Mouse (Mus musculus) limb, embryonic 15.5 days (tissue): Measurements from ENCODE around the gene Card6. TPM values are rescaled to one million over a fixed set of nuclear protein-coding genes. Genes with fewer than 3 reads are reported as not detected.

ENCODE experiments used
- ATAC-seq: fragments of 200-750 bp; cut with Nextera tagmentation; 2 replicates; pipeline ENCODE4 v1.8.0; 2017; ENCODE audit warnings: low read depth, moderate TSS enrichment; ENCODE audit not compliant: insufficient number of reproducible peaks, low FRiP score, low TSS enrichment
- H3K27ac ChIP-seq: fragments of 300-500 bp; sonication (generic); 2 replicates; pipeline ENCODE4 v1.5.1; 2015; ENCODE audit warnings: moderate library complexity, mild to moderate bottlenecking, inconsistent platforms
- H3K27me3 ChIP-seq: fragments of 300-500 bp; sonication (generic); 2 replicates; pipeline ENCODE4 v1.6.1; 2015; ENCODE audit warnings: inconsistent platforms
- H3K36me3 ChIP-seq: fragments of 300-500 bp; sonication (generic); 2 replicates; pipeline ENCODE4 v1.6.1; 2015; ENCODE audit warnings: inconsistent platforms
- H3K4me1 ChIP-seq: fragments of 300-500 bp; sonication (generic); 2 replicates; pipeline ENCODE4 v1.6.1; 2015; ENCODE audit warnings: inconsistent platforms
- H3K4me2 ChIP-seq: fragments of 300-500 bp; sonication (generic); 2 replicates; pipeline ENCODE4 v1.6.1; 2015; ENCODE audit warnings: mild to moderate bottlenecking, inconsistent platforms
- H3K4me3 ChIP-seq: fragments of 300-500 bp; sonication (generic); 2 replicates; pipeline ENCODE4 v1.5.1; 2015; ENCODE audit warnings: mild to moderate bottlenecking, inconsistent platforms
- H3K9ac ChIP-seq: fragments of 300-500 bp; sonication (generic); 2 replicates; pipeline ENCODE4 v1.6.1; 2015; ENCODE audit warnings: inconsistent platforms
- H3K9me3 ChIP-seq: fragments of 300-500 bp; sonication (generic); 2 replicates; pipeline ENCODE4 v1.6.1; 2016; ENCODE audit warnings: inconsistent platforms
- WGBS: fragments of 180-500 bp; shearing (Covaris S2); methylation state at CpG from one replicate; pipeline ENCODE4 v1.1.7; 2015; 5-methylcytosine and 5-hydroxymethylcytosine counted together
- polyA plus RNA-seq: library from polyadenylated mRNA; unstranded; fragments of >200 nt; fragmentation: Nextera tagmentation; extraction: Ambion mirVana; gene quantifications from 2 replicates; pipeline ENCODE4 v1.2.1, GENCODE M21; 2015

Gene Card6
- polyA plus RNA-seq, 1 experiment from 2014 or later, result 1.4 TPM

GRCm38 (mm10) chr15:5105891-5106290 is 2.4 kb downstream of the Card6 start:
- Histone ChIP-seq H3K4me3 (no peak overlapping the region), H3K4me2 (no peak overlapping the region), H3K9me3 (no peaks in the 10 kb centered on the region), H3K27me3 (no peaks in the 10 kb centered on the region), H3K36me3 (no peaks in the 10 kb centered on the region), H3K9ac (no peak overlapping the region), H3K27ac (no peak overlapping the region), H3K4me1 (no peaks in the 10 kb centered on the region)
- no peak for ATAC-seq
- WGBS, result 77% methylated on average over 6 of the region's 6 CpGs

GRCm38 (mm10) chr15:5102312-5102711 is 6.0 kb downstream of the Card6 start:
- Histone ChIP-seq H3K27ac (no peak overlapping the region), H3K9ac (no peak overlapping the region), H3K27me3 (no peaks in the 10 kb centered on the region), H3K36me3 (no peaks in the 10 kb centered on the region), H3K9me3 (no peaks in the 10 kb centered on the region), H3K4me1 (no peaks in the 10 kb centered on the region), H3K4me3 (no peak overlapping the region), H3K4me2 (no peak overlapping the region)
- 90% methylated on average over 4 of the region's 4 CpGs for WGBS
- no peak for ATAC-seq

DNA sequence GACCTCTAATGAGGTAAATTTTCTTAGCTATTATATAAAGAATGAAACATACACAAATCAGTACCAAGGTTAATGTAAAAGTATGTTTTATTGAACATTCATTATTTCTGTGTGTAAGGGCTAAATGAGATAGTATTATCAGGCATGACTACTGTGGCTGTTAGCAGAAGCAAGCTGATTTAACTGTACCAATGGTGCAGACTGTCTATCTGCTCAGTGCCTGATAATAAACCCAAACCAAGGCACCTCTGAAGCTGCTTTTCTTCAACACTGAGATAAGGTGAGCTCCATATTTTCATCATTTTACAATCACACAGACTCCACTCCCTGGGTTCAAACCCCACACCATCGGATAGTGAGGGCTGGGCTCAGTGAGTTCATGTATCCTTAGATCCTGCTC is 11.0 kb downstream of the Card6 start:
- Histone ChIP-seq H3K4me1 (no peaks in the 10 kb centered on the region), H3K27me3 (no peaks in the 10 kb centered on the region), H3K27ac (no peak overlapping the region), H3K9ac (no peak overlapping the region), H3K36me3 (no peaks in the 10 kb centered on the region), H3K9me3 (no peaks in the 10 kb centered on the region), H3K4me2 (no peak overlapping the region), H3K4me3 (no peak overlapping the region)
- no peak for ATAC-seq
- WGBS, result 95% methylated on average over 1 of the region's 1 CpGs

GRCm38 (mm10) chr15:5095534-5096301 is 12.6 kb downstream of the Card6 start:
- H3K36me3 ChIP-seq, result no peaks in the 10 kb centered on the region
- no peak overlapping the region for H3K4me2 ChIP-seq
- ATAC-seq, result no peak
- no peaks in the 10 kb centered on the region for H3K4me1 ChIP-seq
- H3K4me3 ChIP-seq, result no peak overlapping the region
- H3K9ac ChIP-seq, result no peak overlapping the region
- 70% methylated on average over 11 of the region's 11 CpGs for WGBS
- no peaks in the 10 kb centered on the region for H3K27me3 ChIP-seq
- no peak overlapping the region for H3K27ac ChIP-seq
- H3K9me3 ChIP-seq, result no peaks in the 10 kb centered on the region

GRCm38 (mm10) chr15:5090131-5090530 is 18.2 kb downstream of the Card6 start:
- Histone ChIP-seq H3K27me3 (no peaks in the 10 kb centered on the region), H3K9me3 (no peaks in the 10 kb centered on the region), H3K9ac (no peak overlapping the region), H3K27ac (no peak overlapping the region), H3K36me3 (no peaks in the 10 kb centered on the region), H3K4me3 (no peak overlapping the region), H3K4me2 (no peak overlapping the region), H3K4me1 (no peaks in the 10 kb centered on the region)
- no peak for ATAC-seq
- 88% methylated on average over 10 of the region's 10 CpGs for WGBS

DNA sequence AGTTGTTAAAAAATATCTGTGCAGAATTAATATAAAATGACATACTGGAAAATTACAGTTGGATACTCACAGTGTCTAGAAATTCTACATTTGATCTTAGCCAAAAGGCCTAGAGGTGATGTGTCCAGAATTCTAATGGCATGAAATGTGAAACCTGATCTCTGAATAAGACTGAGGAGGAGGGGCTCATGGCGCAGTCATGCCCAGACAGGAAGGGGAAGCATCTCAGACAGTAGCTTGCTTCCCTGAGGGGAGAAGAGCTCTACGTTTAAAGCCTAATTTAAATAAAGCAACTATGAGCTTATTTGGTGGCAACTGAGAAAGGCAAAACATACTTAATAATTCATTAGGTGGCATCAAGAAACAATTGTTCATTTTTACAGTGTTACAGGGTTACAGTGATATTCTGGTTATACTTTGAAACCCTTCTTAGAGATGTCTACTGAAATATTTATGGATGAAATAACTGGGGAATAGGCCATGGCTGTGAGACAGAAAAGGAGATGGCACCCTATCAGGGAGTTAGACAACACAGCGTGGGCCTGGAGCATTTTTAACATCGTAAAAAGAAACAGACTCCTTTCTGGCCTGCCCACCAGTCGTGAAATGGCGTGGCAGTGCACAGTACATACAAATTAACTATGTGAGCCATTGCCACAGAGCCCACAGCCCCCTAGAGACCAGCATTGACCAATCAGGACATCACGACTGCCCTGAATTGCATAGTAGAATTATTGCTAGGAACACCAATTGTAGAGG is 19.3 kb downstream of the Card6 start:
- H3K4me1 ChIP-seq, result no peaks in the 10 kb centered on the region
- H3K27me3 ChIP-seq, result no peaks in the 10 kb centered on the region
- no peaks in the 10 kb centered on the region for H3K36me3 ChIP-seq
- no peak overlapping the region for H3K4me2 ChIP-seq
- no peaks in the 10 kb centered on the region for H3K9me3 ChIP-seq
- no peak overlapping the region for H3K27ac ChIP-seq
- H3K9ac ChIP-seq, result no peak overlapping the region
- H3K4me3 ChIP-seq, result no peak overlapping the region
- 37% methylated on average over 7 of the region's 7 CpGs for WGBS
- no peak for ATAC-seq

GRCm38 (mm10) chr15:5086162-5086561 is 22.2 kb downstream of the Card6 start:
- no peaks in the 10 kb centered on the region for H3K9me3 ChIP-seq
- WGBS, result 22% methylated on average over 2 of the region's 2 CpGs
- no peak overlapping the region for H3K27ac ChIP-seq
- H3K9ac ChIP-seq, result no peak overlapping the region
- no peaks in the 10 kb centered on the region for H3K36me3 ChIP-seq
- no peaks in the 10 kb centered on the region for H3K27me3 ChIP-seq
- no peak overlapping the region for H3K4me2 ChIP-seq
- H3K4me1 ChIP-seq, result no peaks in the 10 kb centered on the region
- H3K4me3 ChIP-seq, result no peak overlapping the region
- no peak for ATAC-seq

DNA sequence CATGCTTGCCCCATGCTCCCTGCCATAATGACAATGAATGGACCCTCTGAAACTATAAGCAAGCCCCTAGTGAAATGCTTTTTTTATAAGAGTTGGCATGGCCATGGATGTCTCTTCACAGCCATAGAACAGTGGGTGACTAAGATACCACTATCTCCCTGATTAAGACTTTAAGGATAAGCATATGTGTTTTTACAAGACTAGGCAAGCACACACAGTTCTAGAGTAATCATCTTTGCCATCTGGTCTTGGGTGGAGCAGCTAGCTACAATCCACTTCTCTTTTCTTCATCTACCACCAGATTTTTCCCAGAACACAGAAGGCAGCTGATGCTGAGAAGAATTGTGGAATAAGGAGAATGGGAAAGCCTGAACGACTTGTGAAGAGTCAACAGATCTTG is 27.1 kb downstream of the Card6 start:
- H3K27ac ChIP-seq, result no peak overlapping the region
- H3K4me3 ChIP-seq, result no peak overlapping the region
- no peak overlapping the region for H3K4me2 ChIP-seq
- no peak overlapping the region for H3K9ac ChIP-seq
- 70% methylated on average over 1 of the region's 1 CpGs for WGBS
- no peaks in the 10 kb centered on the region for H3K36me3 ChIP-seq
- H3K27me3 ChIP-seq, result no peaks in the 10 kb centered on the region
- ATAC-seq, result no peak
- no peaks in the 10 kb centered on the region for H3K9me3 ChIP-seq
- no peaks in the 10 kb centered on the region for H3K4me1 ChIP-seq

- Histone ChIP-seq H3K36me3 (no peaks in the 10 kb centered on the region), H3K4me1 (no peaks in the 10 kb centered on the region), H3K4me2 (no peak overlapping the region), H3K9me3 (no peaks in the 10 kb centered on the region), H3K27ac (no peak overlapping the region), H3K9ac (no peak overlapping the region), H3K4me3 (no peak overlapping the region), H3K27me3 (no peaks in the 10 kb centered on the region)
- no peak for ATAC-seq
- WGBS, result 54% methylated on average over 15 of the region's 15 CpGs
Measured at GRCm38 (mm10) chr15:5068801-5069518, 39.4 kb downstream of the Card6 start.

DNA sequence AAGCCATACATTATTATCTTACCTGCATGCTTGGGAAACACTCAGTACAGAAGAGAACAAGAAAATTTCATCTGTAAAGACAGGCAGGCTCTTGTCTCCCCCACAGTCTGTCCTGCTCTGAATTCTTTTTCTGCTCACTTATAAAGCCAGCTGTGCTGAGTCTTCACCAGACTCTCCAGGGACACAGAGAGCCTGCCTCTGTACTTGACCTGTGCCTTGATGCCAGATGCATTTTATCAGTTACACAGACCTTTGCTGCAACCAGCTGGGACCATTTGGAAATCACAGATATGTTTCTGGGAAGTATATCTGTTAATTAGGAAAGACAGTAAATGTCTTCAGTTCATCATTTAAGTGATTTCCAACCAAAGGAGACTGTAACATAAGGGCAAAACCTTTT is 44.7 kb downstream of the Card6 start, which contains the start of gene C7:
Gene C7, minus strand, starts transcription at position 106 of the 400 bp plus-strand sequence.
- Histone ChIP-seq H3K36me3 (no peaks in the 10 kb centered on the region), H3K27me3 (no peaks in the 10 kb centered on the region), H3K4me3 (no peak within 1 kb of the TSS), H3K4me1 (no peaks in the 10 kb centered on the region), H3K27ac (no peak within 1 kb of the TSS), H3K9ac (no peak within 1 kb of the TSS), H3K4me2 (no peak within 1 kb of the TSS), H3K9me3 (no peaks in the 10 kb centered on the region)
- no peak for ATAC-seq
